Mouse (Mus musculus) cerebellum, postnatal 14 days (tissue): Measurements from ENCODE around the gene Rnf123.

ENCODE experiments used
- DNase-seq, 2 experiments: peaks; one replicate each; pipeline ENCODE4 v3.0.0; 2021; ENCODE audit warnings: mixed read lengths in 2 of 2

Rnf123 gene

DNA sequence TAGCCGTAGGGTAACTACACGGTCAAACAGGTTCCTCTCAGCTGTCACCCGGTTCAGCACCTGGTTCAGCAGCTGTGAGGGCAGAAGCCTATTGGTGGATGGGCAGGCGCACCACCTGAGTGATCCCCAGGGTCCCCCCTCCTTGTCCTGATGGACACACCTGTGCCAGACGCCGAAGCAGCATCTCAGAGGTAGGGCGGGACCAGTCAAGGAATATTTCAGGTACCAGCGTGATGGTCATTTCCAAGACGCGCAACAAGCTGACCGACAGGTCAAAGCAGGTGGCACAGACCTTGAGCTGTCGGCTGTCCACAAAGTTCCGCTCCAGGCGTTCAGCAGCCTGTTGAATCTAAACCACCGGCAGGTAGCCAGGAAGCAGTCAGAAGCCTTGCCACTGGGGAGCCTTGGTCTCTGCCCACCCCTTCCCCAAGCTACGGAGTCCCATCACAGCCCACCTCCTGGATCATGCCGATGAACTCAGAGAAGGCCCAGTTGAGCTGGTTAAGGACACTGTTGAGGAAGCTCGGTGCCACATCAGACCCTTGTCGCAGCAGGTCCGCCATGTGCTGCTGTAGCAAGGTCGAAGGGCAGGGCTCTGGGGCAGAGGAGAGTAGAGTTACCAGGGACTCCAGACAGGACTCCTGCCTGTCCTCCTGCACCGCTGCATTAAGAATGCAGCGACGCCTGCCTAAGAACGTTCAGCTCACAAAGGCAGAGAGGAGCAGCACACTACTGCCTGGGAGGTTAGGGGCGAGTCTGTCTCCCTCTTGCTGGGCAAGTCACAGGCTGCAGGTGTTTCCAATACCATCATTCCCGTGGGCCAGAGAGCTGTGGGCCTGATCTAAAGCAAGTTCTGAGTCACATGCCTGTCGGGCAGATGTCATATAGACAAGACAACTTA lies 26.5 kb downstream of the Rnf123 start:
- no peak for DNase-seq

DNA sequence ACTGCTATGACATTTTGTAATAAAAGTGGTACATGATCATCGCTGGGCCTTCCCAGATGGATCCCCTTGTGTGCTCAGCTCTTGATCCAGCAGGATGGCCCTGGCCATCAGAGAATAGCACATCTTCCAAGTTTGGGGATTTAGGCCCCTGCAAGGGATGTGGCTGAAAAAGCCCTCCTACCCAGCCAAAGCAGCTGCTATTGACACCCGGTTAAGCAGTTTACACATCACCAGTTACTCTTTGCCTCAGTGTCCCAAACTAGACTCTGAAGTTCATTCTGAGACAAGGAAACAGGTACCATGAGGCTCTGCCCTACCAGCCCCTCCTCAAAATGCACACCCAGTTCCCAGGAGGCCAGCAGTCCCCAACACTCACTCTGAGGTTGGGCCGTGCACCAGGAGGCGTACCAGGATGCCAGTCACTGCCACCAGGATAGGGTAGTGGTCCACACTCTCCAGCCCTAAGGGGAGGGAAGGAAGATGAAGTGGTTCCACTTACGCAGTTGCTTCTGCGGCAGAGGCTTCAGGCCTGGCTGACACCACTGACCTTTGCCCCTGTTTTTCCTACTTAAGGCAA lies 27.4 kb downstream of the Rnf123 start:
- DNase-seq: no peak

DNA sequence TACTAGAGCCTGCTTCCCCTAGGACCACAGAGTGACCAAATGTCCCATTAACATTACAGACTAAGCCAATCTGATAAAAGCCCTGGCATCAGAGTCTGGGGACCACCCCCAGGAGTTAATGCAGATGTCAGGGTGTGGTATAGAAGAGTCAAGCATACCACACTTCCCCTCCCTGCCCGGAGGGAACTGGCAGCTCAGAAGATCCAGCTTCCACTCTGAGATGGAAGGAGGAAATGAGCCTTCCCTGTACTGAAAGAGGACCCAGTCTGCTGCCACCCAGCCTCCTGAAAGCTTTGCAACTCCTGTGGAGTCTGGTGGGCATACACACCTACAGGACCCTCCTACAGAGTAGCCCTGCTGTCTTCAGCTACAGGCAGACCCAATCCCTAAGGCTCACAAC lies 28.1 kb downstream of the Rnf123 start:
- no peak for DNase-seq

DNA sequence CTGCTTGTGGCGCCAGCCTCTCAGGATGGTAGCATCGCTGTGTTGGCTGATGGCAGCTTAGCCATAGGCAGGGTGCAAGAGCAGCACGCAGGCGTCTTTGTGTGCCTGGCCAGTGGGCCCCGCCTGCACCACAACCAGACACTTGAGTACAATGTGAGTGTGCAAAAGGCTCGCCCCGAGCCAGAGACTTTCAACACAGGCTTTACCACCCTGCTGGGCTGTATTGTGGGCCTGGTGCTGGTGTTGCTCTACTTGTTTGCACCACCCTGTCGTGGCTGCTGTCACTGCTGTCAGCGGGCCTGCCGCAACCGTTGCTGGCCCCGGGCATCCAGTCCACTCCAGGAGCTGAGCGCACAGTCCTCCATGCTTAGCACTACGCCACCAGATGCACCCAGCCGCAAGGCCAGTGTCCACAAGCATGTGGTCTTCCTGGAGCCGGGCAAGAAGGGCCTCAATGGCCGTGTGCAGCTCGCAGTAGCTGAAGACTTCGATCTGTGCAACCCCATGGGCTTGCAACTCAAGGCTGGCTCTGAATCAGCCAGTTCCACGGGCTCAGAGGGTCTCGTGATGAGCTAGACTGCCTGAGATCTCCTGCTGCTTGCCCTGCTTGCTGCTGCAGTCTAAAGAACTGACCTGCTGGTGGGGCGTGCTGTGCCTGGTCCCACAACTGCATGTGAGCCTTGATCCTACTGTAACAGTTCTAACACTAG lies 28.7 kb downstream of the Rnf123 start:
- no peak for DNase-seq

DNA sequence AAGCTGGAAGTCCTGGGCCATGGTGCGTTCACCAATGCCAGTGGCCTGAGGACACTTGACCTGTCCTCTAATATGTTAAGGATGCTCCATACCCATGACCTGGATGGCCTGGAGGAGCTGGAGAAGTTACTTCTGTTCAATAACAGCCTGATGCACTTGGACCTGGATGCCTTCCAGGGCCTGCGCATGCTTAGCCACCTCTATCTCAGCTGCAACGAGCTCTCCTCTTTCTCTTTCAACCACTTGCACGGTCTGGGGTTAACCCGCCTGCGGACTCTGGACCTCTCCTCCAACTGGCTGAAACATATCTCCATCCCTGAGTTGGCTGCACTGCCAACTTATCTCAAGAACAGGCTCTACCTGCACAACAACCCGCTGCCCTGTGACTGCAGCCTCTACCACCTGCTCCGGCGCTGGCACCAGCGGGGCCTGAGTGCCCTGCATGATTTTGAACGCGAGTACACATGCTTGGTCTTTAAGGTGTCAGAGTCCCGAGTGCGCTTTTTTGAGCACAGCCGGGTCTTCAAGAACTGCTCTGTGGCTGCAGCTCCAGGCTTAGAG lies 29.4 kb downstream of the Rnf123 start:
- no peak for DNase-seq

DNA sequence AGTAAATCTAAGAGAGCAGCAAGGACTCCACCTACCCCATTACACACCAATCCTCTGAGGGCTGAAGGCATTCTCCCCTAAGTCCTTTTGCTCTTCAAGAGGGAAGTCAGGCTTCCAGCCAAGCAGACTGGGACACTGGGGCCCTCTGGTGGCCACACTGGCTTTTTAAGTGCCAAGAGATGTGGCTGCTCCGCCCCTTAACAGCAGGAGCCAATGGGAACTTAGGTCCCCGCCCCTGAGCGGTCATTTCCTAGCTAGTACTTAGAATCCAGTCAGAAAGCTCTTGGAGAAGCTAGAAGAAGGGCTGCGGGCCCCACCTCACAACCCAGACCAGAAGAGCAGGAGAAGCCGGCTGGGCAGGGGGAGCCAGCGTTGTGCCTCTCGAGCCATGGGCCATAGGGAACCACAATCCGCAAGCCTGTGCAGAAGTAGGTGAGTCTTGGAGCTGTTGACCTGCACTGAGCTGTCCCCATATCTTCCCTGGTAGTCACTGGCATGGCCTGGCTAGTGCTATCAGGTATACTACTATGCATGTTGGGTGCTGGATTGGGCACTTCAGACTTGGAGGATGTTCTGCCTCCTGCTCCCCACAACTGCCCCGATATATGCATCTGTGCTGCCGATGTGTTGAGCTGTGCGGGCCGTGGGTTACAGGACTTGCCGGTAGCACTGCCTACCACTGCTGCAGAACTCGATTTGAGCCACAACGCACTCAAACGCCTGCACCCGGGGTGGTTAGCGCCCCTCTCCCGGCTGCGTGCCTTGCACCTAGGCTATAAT lies 30.1 kb downstream of the Rnf123 start, which contains the start of gene Amigo3:
Gene Amigo3 (plus strand): TSS at position 275 of the 780 bp plus-strand sequence.
- peak; percentile 95 to 97 for DNase-seq

DNA sequence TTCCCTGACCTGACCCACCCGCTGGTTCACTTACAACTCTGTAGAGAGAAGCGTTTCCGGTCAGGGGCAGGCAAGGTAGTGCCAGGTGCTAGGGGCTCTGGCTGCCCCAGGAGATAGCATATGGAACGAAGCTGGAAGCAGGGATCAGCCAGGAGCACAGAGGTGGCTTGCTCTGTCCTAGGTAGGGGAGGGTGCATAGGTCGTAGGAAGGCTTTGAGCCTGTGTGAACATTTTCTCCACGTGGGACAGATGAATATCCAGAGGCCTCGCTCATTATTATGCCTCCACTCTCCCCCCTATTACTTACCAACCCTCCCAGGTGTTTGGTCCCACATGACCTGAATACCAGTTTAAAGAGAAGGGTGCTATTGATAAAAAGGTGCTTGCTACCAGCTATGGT lies 30.7 kb downstream of the Rnf123 start:
- DNase-seq: no peak

DNA sequence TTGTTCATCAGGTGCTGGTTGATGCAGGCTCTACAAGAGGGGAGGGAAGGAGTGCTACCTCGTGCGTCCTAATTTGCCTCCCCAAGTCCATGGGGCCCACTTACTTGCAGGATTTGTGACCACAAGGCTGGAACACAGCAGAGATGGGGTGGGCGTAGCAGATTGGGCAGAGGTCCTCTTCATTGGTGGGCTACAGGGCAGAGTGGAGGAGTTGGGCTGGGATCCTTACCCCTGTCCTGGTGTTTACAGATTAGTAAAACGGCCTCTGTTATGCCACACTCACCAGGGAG lies 31.3 kb downstream of the Rnf123 start:
- no peak for DNase-seq

DNA sequence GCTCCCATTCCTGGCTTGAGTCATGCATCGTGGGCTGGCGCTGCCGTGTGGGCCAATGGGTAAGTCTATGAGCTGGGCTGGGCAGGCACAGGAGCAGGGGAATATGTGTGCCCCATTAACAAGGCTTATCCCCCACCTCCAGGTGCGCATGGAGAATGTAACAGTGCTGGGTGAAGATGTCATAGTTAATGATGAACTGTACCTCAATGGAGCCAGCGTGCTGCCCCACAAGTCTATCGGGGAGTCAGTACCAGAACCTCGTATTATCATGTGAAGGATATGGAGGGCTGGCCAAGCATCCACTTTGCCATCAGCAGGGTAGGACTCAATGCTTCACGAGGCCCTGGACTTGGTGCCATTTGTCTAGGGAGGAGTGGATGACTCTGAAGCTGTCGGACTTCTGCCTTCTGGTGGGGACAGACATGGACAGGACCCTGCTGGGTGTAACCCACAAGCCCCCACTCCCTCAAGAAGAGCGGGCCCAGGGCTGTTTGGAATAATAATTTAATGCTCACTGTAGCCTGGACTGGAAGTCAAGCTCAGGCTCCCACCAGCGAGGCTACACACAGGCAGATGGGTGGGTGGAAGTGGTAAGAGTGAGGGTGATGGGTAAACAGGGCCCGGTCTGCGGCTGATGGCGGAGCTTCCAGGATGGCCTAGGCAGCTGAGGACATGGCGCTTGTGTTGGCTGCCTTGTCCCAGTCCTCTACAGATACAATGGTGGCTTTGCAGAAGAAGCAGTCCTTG lies 31.8 kb downstream of the Rnf123 start:
- DNase-seq: no peak

DNA sequence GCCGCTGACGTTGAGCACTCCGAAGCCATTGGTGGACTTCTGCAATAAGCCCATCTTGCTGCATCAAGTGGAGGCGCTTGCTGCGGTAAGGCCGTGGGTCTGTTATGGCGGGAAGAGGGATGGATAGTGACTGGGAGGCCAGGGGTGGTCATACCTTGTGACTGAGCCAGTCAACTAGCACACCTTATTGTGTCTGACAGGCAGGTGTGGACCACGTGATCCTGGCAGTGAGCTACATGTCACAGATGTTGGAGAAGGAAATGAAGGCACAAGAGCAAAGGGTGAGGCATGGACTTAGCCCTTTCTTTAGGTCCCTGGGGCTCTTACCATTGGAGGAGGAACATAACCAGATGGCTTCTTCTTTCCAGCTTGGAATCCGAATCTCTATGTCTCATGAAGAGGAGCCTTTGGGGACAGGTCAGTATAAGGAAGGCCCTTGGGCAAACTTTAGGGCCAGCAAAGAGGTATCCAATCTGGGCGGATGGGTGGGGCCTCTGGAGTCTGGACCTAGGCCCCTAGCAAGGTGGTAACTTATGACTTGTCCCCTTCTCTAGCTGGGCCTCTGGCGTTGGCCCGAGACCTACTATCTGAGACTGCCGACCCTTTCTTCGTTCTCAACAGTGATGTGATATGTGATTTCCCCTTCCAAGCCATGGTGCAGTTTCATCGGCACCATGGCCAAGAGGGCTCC lies 33.4 kb downstream of the Rnf123 start:
- no peak for DNase-seq

DNA sequence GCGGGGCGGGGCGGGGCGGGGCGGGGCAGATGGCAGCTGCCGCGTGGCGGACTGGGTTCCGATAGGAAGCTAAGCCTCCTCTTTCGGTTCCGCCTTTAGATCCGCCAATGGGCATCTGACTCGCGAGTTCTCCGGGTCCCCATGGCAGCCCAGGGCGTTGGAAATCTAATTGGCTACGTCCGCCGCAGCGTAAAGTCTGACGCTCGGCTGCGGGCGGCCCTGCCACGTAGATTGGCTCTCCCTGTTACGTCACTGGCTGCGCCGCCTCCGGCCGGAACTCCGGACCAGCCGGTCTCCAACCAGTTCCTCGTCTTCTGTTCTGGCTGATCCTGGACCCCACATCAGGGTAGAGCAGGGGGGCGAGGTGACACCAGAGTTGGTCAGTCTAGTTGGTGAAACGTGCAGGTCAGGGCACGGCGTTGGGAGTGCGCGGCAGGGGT lies 34.1 kb downstream of the Rnf123 start, which contains the start of gene Gmppb:
Gene Gmppb (plus strand): TSS at position 227 of the 440 bp plus-strand sequence.
- peak; percentile 95 to 97 for DNase-seq

DNA sequence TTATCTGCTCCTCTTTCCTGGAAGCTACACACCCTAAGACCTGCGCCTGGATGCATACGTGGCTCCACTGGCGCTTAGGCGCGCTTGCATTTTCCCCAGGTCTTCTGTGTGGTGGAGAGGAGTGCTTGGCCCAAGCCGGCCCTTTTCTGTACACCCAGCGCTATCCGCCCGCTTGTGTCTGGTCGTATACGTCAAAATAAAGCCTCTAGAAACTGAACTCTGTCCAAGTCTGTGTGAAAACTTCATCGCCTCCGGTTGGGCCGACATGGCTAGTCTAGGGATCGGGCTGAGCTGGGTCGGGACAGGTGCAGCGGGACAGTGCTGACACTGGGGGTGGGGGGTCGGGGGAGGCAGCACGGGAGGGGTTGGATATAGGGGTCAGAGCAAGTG lies 34.6 kb downstream of the Rnf123 start:
- no peak for DNase-seq

DNA sequence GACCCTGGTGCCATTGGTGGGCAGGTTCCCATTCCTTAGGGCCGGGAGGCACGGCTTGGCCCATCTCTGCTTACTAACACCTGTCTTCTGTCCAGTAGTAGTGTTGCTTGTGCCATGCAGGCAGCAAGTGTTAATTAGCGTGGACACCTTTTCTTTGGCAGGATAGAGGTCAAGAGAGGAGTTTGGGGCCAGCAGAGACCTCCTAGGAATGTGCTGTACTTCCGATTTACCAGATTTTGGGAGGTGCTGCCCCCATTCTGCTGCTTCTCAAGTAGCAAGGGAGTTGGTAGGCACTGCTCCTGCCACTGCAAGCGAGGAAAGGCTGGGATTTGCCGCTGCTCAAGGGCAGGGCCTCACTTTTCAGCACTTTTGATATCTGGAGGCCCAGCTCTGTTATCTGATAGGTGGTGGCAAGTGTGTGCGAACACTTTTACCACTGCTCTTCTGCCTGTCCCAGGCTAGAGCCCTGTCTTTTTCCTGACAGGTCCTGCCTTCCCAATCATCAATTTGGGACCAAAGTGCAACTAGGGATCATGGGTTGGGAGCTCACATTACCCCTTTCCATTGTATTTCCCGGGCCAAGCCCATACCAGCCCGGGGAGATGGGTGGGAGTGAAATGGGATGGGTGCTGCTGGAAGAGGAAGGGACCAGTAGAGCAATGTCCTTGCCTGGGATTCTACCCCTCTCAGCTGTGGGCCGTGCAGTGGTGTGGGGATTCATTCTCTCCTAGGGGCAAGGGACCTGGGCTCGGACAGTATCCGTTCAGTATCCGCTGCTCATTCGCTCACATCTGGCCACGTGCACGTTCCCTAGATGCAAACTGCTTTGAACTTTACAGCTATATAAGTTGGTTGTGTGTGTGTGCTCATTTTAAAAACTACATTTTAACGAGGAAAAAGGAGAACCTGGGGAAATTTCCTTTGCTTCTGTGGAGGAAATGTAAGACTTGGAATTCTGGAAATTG lies 35.3 kb downstream of the Rnf123 start:
- no peak for DNase-seq

DNA sequence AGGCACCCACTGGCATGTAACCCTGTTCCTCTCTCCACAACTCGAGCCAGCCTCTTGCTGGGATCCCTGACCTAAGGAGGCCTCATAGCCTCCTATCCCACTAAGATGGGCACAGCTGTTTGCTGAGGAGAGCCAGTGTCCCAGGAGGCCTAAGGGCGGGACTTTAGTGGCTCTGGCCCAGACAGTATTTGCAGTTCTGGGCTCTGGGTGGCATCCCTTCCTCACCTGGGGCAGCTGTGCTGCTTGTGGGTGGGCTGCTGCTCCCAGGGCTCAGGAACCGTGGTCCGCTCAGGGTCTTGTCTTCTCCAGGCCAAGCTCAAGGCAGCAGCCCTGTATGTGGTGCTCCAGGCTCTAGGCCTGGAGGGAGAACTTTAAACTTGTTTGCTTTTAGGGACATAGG lies 36.6 kb downstream of the Rnf123 start:
- no peak for DNase-seq

DNA sequence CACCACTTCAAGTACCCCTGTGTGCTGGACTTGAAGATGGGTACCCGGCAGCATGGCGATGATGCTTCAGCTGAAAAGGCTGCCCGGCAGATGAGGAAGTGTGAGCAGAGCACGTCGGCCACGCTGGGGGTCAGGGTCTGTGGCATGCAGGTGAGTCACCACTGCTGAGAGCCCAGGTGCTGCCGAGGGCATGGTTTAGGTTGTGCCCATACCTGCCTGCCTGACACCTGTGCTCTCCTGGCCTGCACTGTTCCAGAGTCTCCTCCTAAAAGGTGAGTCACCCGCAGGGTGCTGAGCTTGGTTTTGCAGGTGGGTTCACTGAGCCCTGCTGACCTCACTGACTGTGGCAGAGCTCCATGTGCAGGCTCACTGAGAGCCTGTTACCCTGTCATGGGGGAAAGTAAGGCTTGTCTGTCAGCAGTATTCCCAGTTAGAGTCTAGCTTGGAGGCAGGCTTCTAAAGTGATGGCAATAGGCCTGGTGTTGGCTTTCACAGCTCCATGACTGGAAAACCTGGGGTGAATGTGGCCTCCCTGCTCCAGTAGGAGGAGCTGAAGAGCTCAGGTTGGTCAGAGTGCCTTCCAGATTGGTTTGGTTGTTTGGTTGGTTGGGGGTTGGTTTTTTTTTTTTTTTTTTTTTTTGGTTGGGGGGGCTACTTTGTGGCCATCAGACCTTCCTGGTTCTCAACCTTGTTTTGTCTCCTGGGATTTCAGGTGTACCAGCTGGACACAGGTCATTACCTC lies 38.2 kb downstream of the Rnf123 start:
- DNase-seq: no peak

DNA sequence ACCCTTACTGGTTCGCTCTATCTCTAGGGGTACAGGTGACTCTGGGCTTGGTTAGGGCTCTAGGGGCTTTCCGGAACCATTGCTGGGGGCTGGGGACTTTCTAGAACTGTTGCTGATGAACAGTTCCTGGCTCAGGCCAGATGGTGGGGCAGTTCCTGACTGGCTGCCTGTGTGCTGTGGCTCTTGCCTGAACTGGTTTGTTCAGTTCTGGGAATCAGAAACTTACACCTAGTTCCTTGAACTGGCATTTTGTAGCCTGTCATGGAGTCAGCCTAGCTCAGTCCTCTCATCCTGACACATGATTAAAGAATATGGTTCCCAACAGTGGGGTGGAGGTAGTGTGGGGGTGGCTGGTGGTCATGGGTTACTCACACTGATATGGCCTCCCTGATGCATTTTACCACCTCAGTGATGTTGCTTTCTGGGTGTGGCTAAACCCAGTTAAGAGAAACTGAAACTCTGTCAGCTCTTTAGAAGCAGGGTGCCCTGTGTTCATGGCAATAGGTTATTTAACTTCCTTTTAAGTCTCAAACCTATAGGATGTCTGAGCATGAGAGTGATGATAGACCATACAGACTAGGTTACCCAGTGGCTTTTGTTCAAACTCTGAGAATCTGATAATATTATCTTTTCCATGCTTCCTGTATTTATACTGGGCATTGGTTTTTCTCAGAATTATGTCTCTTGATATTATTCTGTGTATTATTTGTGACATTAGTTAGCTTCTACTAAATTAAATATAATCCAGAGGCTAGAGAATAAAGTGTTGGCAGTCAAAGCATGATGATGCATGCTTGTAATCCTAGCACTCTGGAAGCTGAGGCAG lies 47.6 kb downstream of the Rnf123 start:
- DNase-seq: no peak

DNA sequence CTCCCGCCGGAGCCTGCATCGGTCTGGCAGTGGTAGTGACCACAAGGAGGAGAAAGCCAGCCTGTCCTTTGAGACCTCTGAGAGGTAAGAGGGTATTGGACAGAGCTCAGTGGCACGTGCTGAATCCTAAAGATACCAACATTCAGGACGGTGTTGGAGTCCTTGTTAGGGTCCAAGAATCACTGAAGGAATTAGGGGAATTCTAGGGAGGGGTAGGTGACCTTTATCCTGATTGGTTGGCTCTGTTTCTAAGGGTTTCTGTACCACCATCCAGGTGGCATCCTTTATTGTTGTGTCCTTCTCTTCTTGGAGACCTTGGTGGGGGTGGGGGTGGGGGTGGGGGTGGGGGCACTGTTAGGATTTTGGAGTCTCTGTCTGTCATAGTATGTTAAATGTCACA lies 51.0 kb downstream of the Rnf123 start:
- no peak for DNase-seq

DNA sequence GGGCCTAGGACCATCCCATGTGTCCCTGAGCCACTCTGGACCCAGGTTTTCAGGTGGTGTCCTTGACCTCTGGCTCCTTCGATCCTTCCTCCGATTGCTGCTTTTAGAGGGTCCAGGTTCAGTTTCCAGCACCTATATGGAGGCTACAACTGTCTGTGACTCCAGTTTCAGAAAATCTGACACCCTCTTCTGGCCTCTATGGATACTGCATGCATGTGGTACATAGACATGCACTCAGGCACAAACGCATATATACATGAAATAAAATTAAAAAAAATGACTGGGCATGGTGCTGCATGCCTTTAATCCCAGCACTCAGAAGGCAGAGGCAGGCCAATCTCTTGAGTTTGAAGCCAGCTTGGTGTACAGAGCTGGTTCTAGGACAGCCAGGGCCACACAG lies 55.3 kb downstream of the Rnf123 start:
- no peak for DNase-seq
